In genomic region chr1:190419709-190420108, GRCm38 (mm10) we compare ENCODE assay signal across 11 mouse cellular contexts.
DNase-seq lines count a peak whose midpoint lies in the region; ATAC-seq lines count a peak whose summit lies in the region.
"Had no signal": no experiment of that assay in that cellular context is flagged by ENCODE, and none has a peak within 500 bp of the region (broad histone marks: within the 10 kb centered on the region; RNA-seq: fewer than 3 reads in every experiment).

No protein-coding gene starts in this region.

- no peak for ATAC-seq in kidney, embryonic 16.5 days (ENCODE audit: low FRiP score, low TSS enrichment)
- ATAC-seq in erythroblast, adult 5-6 weeks (replicated peaks; ENCODE audit: low FRiP score, poor library complexity, severe bottlenecking): no peak
- ATAC-seq: Patski had no signal

- H3K27ac ChIP-seq in kidney, embryonic 16.5 days (ENCODE audit: low read length): no peak overlapping the region
- H3K27ac ChIP-seq: embryonic facial prominence, embryonic 15.5 days; hindbrain, embryonic 13.5 days; liver, embryonic 14.5 days had no signal

- no peak overlapping the region for H3K4me3 ChIP-seq in kidney, embryonic 16.5 days (ENCODE audit: low read length)
- H3K4me3 ChIP-seq: embryonic facial prominence, embryonic 15.5 days; hindbrain, embryonic 13.5 days had no signal

- WGBS in kidney, embryonic 16.5 days: 61% methylated on average over 13 of the region's 13 CpGs

- H3K27me3 ChIP-seq in kidney, embryonic 16.5 days (ENCODE audit: insufficient read depth, low read length): no peaks in the 10 kb centered on the region
- H3K27me3 ChIP-seq: embryonic facial prominence, embryonic 15.5 days had no signal

- H3K4me1 ChIP-seq in kidney, embryonic 16.5 days (ENCODE audit: insufficient read depth, low read length): no peaks in the 10 kb centered on the region
- H3K4me1 ChIP-seq: embryonic facial prominence, embryonic 15.5 days had no signal

- no peak overlapping the region for H3K4me2 ChIP-seq in kidney, embryonic 16.5 days (replicated peaks; ENCODE audit: low read depth, low read length)
- H3K4me2 ChIP-seq: embryonic facial prominence, embryonic 15.5 days; hindbrain, embryonic 13.5 days had no signal

- H3K9me3 ChIP-seq in kidney, embryonic 16.5 days (ENCODE audit: low read length): peaks cover 4% of the 10 kb centered on the region; the same call in 1 of the 2 replicates
- H3K9me3 ChIP-seq: embryonic facial prominence, embryonic 15.5 days; hindbrain, embryonic 13.5 days had no signal

- H3K9ac ChIP-seq in kidney, embryonic 16.5 days (replicated peaks; ENCODE audit: low read length): no peak overlapping the region
- H3K9ac ChIP-seq: embryonic facial prominence, embryonic 15.5 days; hindbrain, embryonic 13.5 days; liver, embryonic 14.5 days had no signal

- peak; percentile 73 for DNase-seq in kidney, postnatal 10 days
- DNase-seq in frontal cortex, postnatal 10 days (ENCODE audit: low spot score in 2 of 2): peak; percentile 40 to 65
- DNase-seq in kidney, postnatal 4 days: peak; percentile 60 to 75
- peak; percentile 44 to 71 for DNase-seq in lung, postnatal 4 days
- DNase-seq in embryo, embryonic 10 days (ENCODE audit: low spot score): no peak

- H3K36me3 ChIP-seq in kidney, embryonic 16.5 days (ENCODE audit: insufficient read depth, low read length): no peaks in the 10 kb centered on the region
- H3K36me3 ChIP-seq: embryonic facial prominence, embryonic 15.5 days; hindbrain, embryonic 13.5 days had no signal
